Mouse (Mus musculus): ENCODE data around the gene Sec14l3. TPM values are rescaled to one million over a fixed set of nuclear protein-coding genes. Genes with fewer than 3 reads are reported as not detected.

Gene Sec14l3
- polyA plus RNA-seq, 1 experiment from 2014 or later: not detected

GRCm38 (mm10) chr11:4122226-4122625, 57.6 kb downstream of the Sec14l3 start:
- Histone ChIP-seq H3K9me3 (replicated peaks; ENCODE audit: control insufficient read depth, low read length) (0 out of 2 replicates have a peak, but pooled peaks cover 8% of the 10 kb centered on the region), H3K4me1 (ENCODE audit: control insufficient read depth, insufficient read depth, low read length) (peaks cover 17% of the 10 kb centered on the region), H3K4me2 (no peak overlapping the region), H3K9ac (ENCODE audit: low read depth, low read length) (no peak overlapping the region), H3K36me3 (ENCODE audit: control insufficient read depth, insufficient read depth, low read length) (no peaks in the 10 kb centered on the region), H3K27me3 (ENCODE audit: control insufficient read depth, insufficient read depth, low read length) (peaks cover 13% of the 10 kb centered on the region), H3K27ac (ENCODE audit: low read depth, low read length) (no peak overlapping the region), H3K4me3 (ENCODE audit: low read depth, low read length) (no peak overlapping the region)
- WGBS (ENCODE audit: insufficient replicate concordance): 72% methylated on average over 5 of the region's 5 CpGs
- no peak for ATAC-seq (replicated peaks; ENCODE audit: insufficient number of reproducible peaks, low FRiP score, low TSS enrichment)

GRCm38 (mm10) chr11:4122742-4123579, 58.3 kb downstream of the Sec14l3 start, which contains the start of gene Sec14l2:
Sec14l2 (minus strand) TSS chr11:4123415.
- Histone ChIP-seq H3K9ac (ENCODE audit: low read depth, low read length) (no peak within 1 kb of the TSS), H3K4me3 (ENCODE audit: low read depth, low read length) (no peak within 1 kb of the TSS), H3K9me3 (replicated peaks; ENCODE audit: control insufficient read depth, low read length) (0 out of 2 replicates have a peak, but pooled peaks cover 8% of the 10 kb centered on the region), H3K4me2 (no peak within 1 kb of the TSS), H3K27ac (ENCODE audit: low read depth, low read length) (no peak within 1 kb of the TSS), H3K36me3 (ENCODE audit: control insufficient read depth, insufficient read depth, low read length) (no peaks in the 10 kb centered on the region), H3K27me3 (ENCODE audit: control insufficient read depth, insufficient read depth, low read length) (peaks cover 9% of the 10 kb centered on the region), H3K4me1 (ENCODE audit: control insufficient read depth, insufficient read depth, low read length) (peaks cover 16% of the 10 kb centered on the region)
- WGBS (ENCODE audit: insufficient replicate concordance): 66% methylated on average over 10 of the region's 10 CpGs
- ATAC-seq (replicated peaks; ENCODE audit: insufficient number of reproducible peaks, low FRiP score, low TSS enrichment): no peak

- H3K27ac ChIP-seq (ENCODE audit: low read depth, low read length): no peak overlapping the region
- WGBS (ENCODE audit: insufficient replicate concordance): 64% methylated on average over 5 of the region's 5 CpGs
Observed at GRCm38 (mm10) chr11:4123922-4124321, 59.3 kb downstream of the Sec14l3 start.

GRCm38 (mm10) chr11:4127059-4127458, 62.4 kb downstream of the Sec14l3 start:
- no peak overlapping the region for H3K4me2 ChIP-seq
- no peaks in the 10 kb centered on the region for H3K4me1 ChIP-seq (ENCODE audit: control insufficient read depth, insufficient read depth, low read length)
- H3K9ac ChIP-seq (ENCODE audit: low read depth, low read length): no peak overlapping the region
- H3K36me3 ChIP-seq (ENCODE audit: control insufficient read depth, insufficient read depth, low read length): no peaks in the 10 kb centered on the region
- H3K27me3 ChIP-seq (ENCODE audit: control insufficient read depth, insufficient read depth, low read length): no peaks in the 10 kb centered on the region
- H3K27ac ChIP-seq (ENCODE audit: low read depth, low read length): no peak overlapping the region
- 87% methylated on average over 1 of the region's 1 CpGs for WGBS (ENCODE audit: insufficient replicate concordance)
- no peak overlapping the region for H3K4me3 ChIP-seq (ENCODE audit: low read depth, low read length)
- H3K9me3 ChIP-seq (replicated peaks; ENCODE audit: control insufficient read depth, low read length): 0 out of 2 replicates have a peak, but pooled peaks cover 8% of the 10 kb centered on the region
- ATAC-seq (replicated peaks; ENCODE audit: insufficient number of reproducible peaks, low FRiP score, low TSS enrichment): no peak

More at GRCm38 (mm10) chr11:4123922-4124321, 59.3 kb downstream of the Sec14l3 start:
- Histone ChIP-seq H3K9me3 (replicated peaks; ENCODE audit: control insufficient read depth, low read length) (0 out of 2 replicates have a peak, but pooled peaks cover 8% of the 10 kb centered on the region), H3K27me3 (ENCODE audit: control insufficient read depth, insufficient read depth, low read length) (peaks cover 5% of the 10 kb centered on the region; the same call in 1 of the 2 replicates), H3K4me3 (ENCODE audit: low read depth, low read length) (no peak overlapping the region), H3K4me1 (ENCODE audit: control insufficient read depth, insufficient read depth, low read length) (peaks cover 11% of the 10 kb centered on the region), H3K36me3 (ENCODE audit: control insufficient read depth, insufficient read depth, low read length) (no peaks in the 10 kb centered on the region), H3K9ac (ENCODE audit: low read depth, low read length) (no peak overlapping the region), H3K4me2 (no peak overlapping the region)
- ATAC-seq (replicated peaks; ENCODE audit: insufficient number of reproducible peaks, low FRiP score, low TSS enrichment): no peak

Other genes starting within 250 kb of the Sec14l3 start
- 0.13 and 0.23 TPM in 2 replicates for gene Osbp2, start 200.9 kb upstream of the Sec14l3 start, polyA plus RNA-seq (2014; fragmentation: Nextera tagmentation; extraction: Ambion mirVana)
- gene 4921536K21Rik, start 169.7 kb upstream of the Sec14l3 start, polyA plus RNA-seq (2014; fragmentation: Nextera tagmentation; extraction: Ambion mirVana): not detected in 2 replicates
- 11.9 and 12.2 TPM in 2 replicates for gene Dusp18, start 169.6 kb upstream of the Sec14l3 start, polyA plus RNA-seq (2014; fragmentation: Nextera tagmentation; extraction: Ambion mirVana)
- 2.9 and 3.0 TPM in 2 replicates for gene Slc35e4, start 150.2 kb upstream of the Sec14l3 start, polyA plus RNA-seq (2014; fragmentation: Nextera tagmentation; extraction: Ambion mirVana)
- gene Tcn2, start 132.7 kb upstream of the Sec14l3 start, polyA plus RNA-seq (2014; fragmentation: Nextera tagmentation; extraction: Ambion mirVana): 71.2 and 72.5 TPM in 2 replicates
- gene Pes1, start 100.9 kb upstream of the Sec14l3 start, polyA plus RNA-seq (2014; fragmentation: Nextera tagmentation; extraction: Ambion mirVana): 48.2 and 51.5 TPM in 2 replicates
- 0.17 and 0.18 TPM in 2 replicates for gene 4930556J24Rik, start 88.1 kb upstream of the Sec14l3 start, polyA plus RNA-seq (2014; fragmentation: Nextera tagmentation; extraction: Ambion mirVana)
- gene Gal3st1, start 81.2 kb upstream of the Sec14l3 start, polyA plus RNA-seq (2014; fragmentation: Nextera tagmentation; extraction: Ambion mirVana): 0.14 and 0.19 TPM in 2 replicates
- gene Sec14l4, start 33.4 kb upstream of the Sec14l3 start, polyA plus RNA-seq (2014; fragmentation: Nextera tagmentation; extraction: Ambion mirVana): not detected in 2 replicates
- gene Mtfp1, start 30.6 kb downstream of the Sec14l3 start, polyA plus RNA-seq (2014; fragmentation: Nextera tagmentation; extraction: Ambion mirVana): 20.8 and 21.0 TPM in 2 replicates
- gene Sec14l2, start 58.6 kb downstream of the Sec14l3 start, polyA plus RNA-seq (2014; fragmentation: Nextera tagmentation; extraction: Ambion mirVana): 0.93 and 1.1 TPM in 2 replicates
- 13.7 and 15.3 TPM in 2 replicates for gene Rnf215, start 70.4 kb downstream of the Sec14l3 start, polyA plus RNA-seq (2014; fragmentation: Nextera tagmentation; extraction: Ambion mirVana)
- gene Ccdc157, start 95.5 kb downstream of the Sec14l3 start, polyA plus RNA-seq (2014; fragmentation: Nextera tagmentation; extraction: Ambion mirVana): 2.2 and 2.6 TPM in 2 replicates
- 44.7 and 47.9 TPM in 2 replicates for gene Sf3a1, start 95.5 kb downstream of the Sec14l3 start, polyA plus RNA-seq (2014; fragmentation: Nextera tagmentation; extraction: Ambion mirVana)
- 8.5 and 10.1 TPM in 2 replicates for gene Tbc1d10a, start 121.9 kb downstream of the Sec14l3 start, polyA plus RNA-seq (2014; fragmentation: Nextera tagmentation; extraction: Ambion mirVana)
- 2.2 and 2.5 TPM in 2 replicates for gene Castor1, start 153.4 kb downstream of the Sec14l3 start, polyA plus RNA-seq (2014; fragmentation: Nextera tagmentation; extraction: Ambion mirVana)
- 0.10 and 0.11 TPM in 2 replicates for gene Osm, start 171.6 kb downstream of the Sec14l3 start, polyA plus RNA-seq (2014; fragmentation: Nextera tagmentation; extraction: Ambion mirVana)
- 0.06 and 0.11 TPM in 2 replicates for gene Lif, start 192.7 kb downstream of the Sec14l3 start, polyA plus RNA-seq (2014; fragmentation: Nextera tagmentation; extraction: Ambion mirVana)

Measured in heart, embryonic 11.5 days (tissue).